Mouse (Mus musculus): ENCODE measurements around the gene Rinl. TPM values are rescaled to one million over a fixed set of nuclear protein-coding genes. Genes with fewer than 3 reads are reported as not detected.
A peak's percentile ranks its signal among the peaks of the same experiment; 100 is the strongest.

Rinl gene
- polyA plus RNA-seq, 1 experiment = not detected

DNA sequence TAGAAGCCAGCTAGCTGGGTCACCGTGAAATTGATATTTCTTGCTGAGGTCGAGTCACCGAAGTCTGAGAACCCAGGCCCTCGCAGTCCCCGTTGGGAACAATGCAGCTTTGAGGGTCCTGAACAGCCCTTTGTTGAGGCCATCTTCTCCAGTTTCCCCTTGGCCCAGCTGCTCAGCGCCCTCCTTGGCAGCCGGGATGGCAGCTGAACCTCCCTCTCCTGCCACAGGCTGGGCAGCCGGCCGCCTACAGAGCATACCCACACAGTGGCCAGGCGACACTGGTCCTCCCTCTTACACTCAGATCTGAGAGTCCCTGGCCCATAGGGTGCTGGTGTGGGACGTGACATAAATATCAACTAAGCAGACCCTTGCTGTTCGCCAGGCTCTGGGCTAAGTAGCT, 14.6 kb upstream of the Rinl start:
- TF ChIP-seq POLR2A (IDR thresholded peaks at IDR 0.05; ENCODE audit: insufficient read depth, low read depth, low read length) = no peak
- TF ChIP-seq CTCF (IDR thresholded peaks at IDR 0.05; ENCODE audit: insufficient read depth, low read depth, low read length) = no peak
- Histone ChIP-seq H3K4me3 (ENCODE audit: insufficient read depth, low read depth, low read length) (no peak overlapping the region), H3K27ac (ENCODE audit: insufficient read depth, low read depth, low read length) (no peak overlapping the region), H3K4me1 (ENCODE audit: control insufficient read depth, insufficient read depth, low read length) (peaks cover 6% of the 10 kb centered on the region; the same call in 1 of the 2 replicates)
- 49% methylated on average over 12 of the region's 12 CpGs for WGBS

DNA sequence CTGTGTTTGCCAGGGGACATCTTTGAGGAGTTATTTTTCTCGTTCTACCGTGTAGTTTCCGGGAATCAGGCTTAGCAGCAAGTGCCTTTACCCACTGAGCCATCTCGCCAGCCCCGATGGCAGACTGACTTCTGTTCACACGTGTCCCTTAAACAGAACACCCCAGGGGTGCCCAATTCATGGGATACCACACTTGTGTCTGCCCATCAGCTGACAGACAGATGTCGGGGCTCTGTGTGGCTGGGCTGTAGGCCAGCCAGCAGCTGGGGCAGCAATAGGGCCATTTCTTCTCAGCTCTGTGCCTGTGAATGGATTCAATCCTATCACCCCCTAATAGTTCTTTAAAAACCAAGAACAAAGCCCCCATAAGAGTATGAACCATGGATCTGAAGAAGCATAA, 13.6 kb upstream of the Rinl start:
- H3K4me3 ChIP-seq (ENCODE audit: insufficient read depth, low read depth, low read length) = no peak overlapping the region
- peaks cover 6% of the 10 kb centered on the region for H3K4me1 ChIP-seq (ENCODE audit: control insufficient read depth, insufficient read depth, low read length)
- 69% methylated on average over 7 of the region's 7 CpGs for WGBS
- H3K27ac ChIP-seq (ENCODE audit: insufficient read depth, low read depth, low read length) = no peak overlapping the region
- TF ChIP-seq POLR2A (IDR thresholded peaks at IDR 0.05; ENCODE audit: insufficient read depth, low read depth, low read length) (no peak), CTCF (IDR thresholded peaks at IDR 0.05; ENCODE audit: insufficient read depth, low read depth, low read length) (no peak)

- H3K27ac ChIP-seq (ENCODE audit: insufficient read depth, low read depth, low read length) = no peak overlapping the region
- no peak overlapping the region for H3K4me3 ChIP-seq (ENCODE audit: insufficient read depth, low read depth, low read length)
- WGBS = 89% methylated on average over 9 of the region's 9 CpGs
- peaks cover 23% of the 10 kb centered on the region for H3K4me1 ChIP-seq (ENCODE audit: control insufficient read depth, insufficient read depth, low read length)
- TF ChIP-seq CTCF (IDR thresholded peaks at IDR 0.05; ENCODE audit: insufficient read depth, low read depth, low read length) (no peak), POLR2A (IDR thresholded peaks at IDR 0.05; ENCODE audit: insufficient read depth, low read depth, low read length) (no peak)
Observed at GRCm38 (mm10) chr7:28778825-28779224, 9.9 kb upstream of the Rinl start.

DNA sequence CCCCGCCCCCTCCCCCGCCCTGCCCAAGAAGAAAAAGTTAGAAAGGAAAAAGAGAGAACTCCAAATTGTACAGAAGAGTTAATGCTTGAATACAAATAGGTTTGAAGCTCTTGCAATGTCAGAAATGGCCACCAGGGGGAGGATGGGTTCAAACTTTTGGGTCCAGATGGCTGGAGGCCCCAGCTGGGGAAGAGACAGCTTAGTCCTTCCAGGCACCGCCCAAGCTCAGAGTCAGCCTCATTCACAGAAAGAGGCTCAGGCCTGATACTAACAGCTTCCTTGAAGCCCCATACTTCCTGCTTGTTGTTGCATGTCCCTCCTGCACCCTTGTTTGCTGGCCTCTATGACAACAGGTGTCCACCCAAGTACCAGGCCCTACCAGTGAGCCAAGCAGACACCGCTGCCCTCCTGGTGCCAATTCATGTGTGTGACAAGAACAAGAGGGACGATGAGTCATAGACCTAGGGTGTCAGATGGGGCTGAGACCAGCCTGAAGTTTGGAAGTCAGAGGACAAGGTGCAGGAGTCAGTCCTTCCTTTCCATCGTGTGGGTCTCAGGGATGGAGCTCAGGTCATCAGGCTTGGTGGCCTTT, 8.6 kb upstream of the Rinl start:
- H3K4me1 ChIP-seq (ENCODE audit: control insufficient read depth, insufficient read depth, low read length) = peaks cover 27% of the 10 kb centered on the region
- H3K4me3 ChIP-seq (ENCODE audit: insufficient read depth, low read depth, low read length) = no peak overlapping the region
- whole genome bisulfite sequencing = 41% methylated on average over 6 of the region's 6 CpGs
- H3K27ac ChIP-seq (ENCODE audit: insufficient read depth, low read depth, low read length) = peak overlapping the region; percentile 17; the same call in 1 of the 2 replicates
- peak; percentile 50 for TF ChIP-seq CTCF (IDR thresholded peaks at IDR 0.05; ENCODE audit: insufficient read depth, low read depth, low read length)
- TF ChIP-seq POLR2A (IDR thresholded peaks at IDR 0.05; ENCODE audit: insufficient read depth, low read depth, low read length) = no peak

- Histone ChIP-seq H3K4me3 (ENCODE audit: insufficient read depth, low read depth, low read length) (no peak overlapping the region), H3K4me1 (ENCODE audit: control insufficient read depth, insufficient read depth, low read length) (peaks cover 23% of the 10 kb centered on the region), H3K27ac (ENCODE audit: insufficient read depth, low read depth, low read length) (peak overlapping the region; percentile 12; the same call in 1 of the 2 replicates)
- 40% methylated on average over 7 of the region's 7 CpGs for WGBS
- TF ChIP-seq POLR2A (IDR thresholded peaks at IDR 0.05; ENCODE audit: insufficient read depth, low read depth, low read length) = no peak
- TF ChIP-seq CTCF (IDR thresholded peaks at IDR 0.05; ENCODE audit: insufficient read depth, low read depth, low read length) = no peak
Observed at GRCm38 (mm10) chr7:28780857-28781256, 7.9 kb upstream of the Rinl start.

DNA sequence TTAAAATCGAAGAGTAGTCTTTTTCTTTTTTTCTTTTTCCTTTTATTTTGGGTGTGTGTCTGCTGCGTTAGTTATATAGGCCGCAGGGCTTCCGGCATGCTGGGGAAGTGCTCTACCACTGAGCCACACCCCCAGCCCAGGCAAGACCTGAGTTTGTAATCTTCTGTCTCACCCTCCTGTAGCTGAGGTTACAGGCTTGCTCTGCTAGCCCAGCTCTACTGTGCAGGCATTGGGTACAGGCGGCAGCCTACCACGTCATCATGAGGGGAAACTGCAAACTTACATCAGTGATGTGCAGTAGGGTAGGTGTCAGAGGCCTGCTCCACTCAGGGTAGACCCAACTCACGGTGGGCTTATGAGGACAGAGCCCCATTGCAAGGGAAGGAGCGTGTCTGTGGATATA, 7.5 kb upstream of the Rinl start:
- WGBS = 75% methylated on average over 8 of the region's 8 CpGs
- TF ChIP-seq POLR2A (IDR thresholded peaks at IDR 0.05; ENCODE audit: insufficient read depth, low read depth, low read length) (no peak), CTCF (IDR thresholded peaks at IDR 0.05; ENCODE audit: insufficient read depth, low read depth, low read length) (no peak)
- Histone ChIP-seq H3K27ac (ENCODE audit: insufficient read depth, low read depth, low read length) (peak overlapping the region; percentile 12; the same call in 1 of the 2 replicates), H3K4me3 (ENCODE audit: insufficient read depth, low read depth, low read length) (no peak overlapping the region), H3K4me1 (ENCODE audit: control insufficient read depth, insufficient read depth, low read length) (peaks cover 23% of the 10 kb centered on the region)

DNA sequence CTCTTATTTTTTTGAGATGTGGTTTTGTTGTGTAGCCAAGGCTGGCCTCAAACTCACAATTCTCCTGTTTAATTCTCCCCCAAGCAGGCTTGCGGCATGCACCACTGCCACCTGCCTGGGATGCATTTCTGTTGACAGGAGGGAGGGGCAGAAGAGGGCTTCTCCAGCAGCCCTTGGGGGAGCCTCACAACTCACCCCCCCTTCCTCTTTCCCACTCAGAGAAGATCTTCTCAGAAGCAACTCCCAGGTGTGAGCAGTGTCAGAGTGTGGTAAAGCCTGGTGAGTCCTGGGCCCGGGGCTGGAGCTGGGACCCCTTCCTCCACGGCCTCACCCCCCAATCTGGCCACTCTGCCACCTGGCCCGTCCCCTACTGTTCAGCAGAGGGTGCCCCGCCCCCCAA, 3.6 kb upstream of the Rinl start:
- no peak for TF ChIP-seq POLR2A (IDR thresholded peaks at IDR 0.05; ENCODE audit: insufficient read depth, low read depth, low read length)
- no peak for TF ChIP-seq CTCF (IDR thresholded peaks at IDR 0.05; ENCODE audit: insufficient read depth, low read depth, low read length)
- 65% methylated on average over 5 of the region's 5 CpGs for WGBS
- H3K4me1 ChIP-seq (ENCODE audit: control insufficient read depth, insufficient read depth, low read length) = peaks cover 24% of the 10 kb centered on the region

DNA sequence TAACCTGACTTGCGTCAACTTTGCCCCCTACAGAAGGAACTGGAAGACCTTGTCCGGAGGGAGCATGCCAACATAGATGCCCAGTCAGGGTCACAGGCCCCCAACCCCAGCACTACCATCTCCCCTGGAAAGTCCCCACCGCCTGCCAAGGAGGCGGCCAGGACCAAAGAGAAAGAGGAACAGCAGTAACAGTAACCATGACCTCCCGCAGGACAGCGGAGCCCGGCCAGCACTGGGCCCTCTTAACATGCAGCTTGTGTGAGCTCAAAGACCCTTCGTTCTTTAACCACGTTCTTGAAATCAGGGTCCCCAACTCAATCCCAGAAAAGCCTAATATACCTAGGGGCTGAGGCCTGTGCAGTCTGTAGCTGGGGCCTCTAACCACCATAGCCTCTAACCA, 885 bp upstream of the Rinl start:
- Histone ChIP-seq H3K27ac (ENCODE audit: insufficient read depth, low read depth, low read length) (no peak overlapping the region), H3K4me3 (ENCODE audit: insufficient read depth, low read depth, low read length) (no peak overlapping the region), H3K4me1 (ENCODE audit: control insufficient read depth, insufficient read depth, low read length) (peaks cover 12% of the 10 kb centered on the region)
- 89% methylated on average over 9 of the region's 9 CpGs for WGBS
- TF ChIP-seq POLR2A (IDR thresholded peaks at IDR 0.05; ENCODE audit: insufficient read depth, low read depth, low read length) = no peak
- TF ChIP-seq CTCF (IDR thresholded peaks at IDR 0.05; ENCODE audit: insufficient read depth, low read depth, low read length) = no peak

More for the DNA sequence above, 3.6 kb upstream of the Rinl start:
- Histone ChIP-seq H3K4me3 (ENCODE audit: insufficient read depth, low read depth, low read length) (no peak overlapping the region), H3K27ac (ENCODE audit: insufficient read depth, low read depth, low read length) (no peak overlapping the region)

GRCm38 (mm10) chr7:28789235-28789634, 466 bp downstream of the Rinl start:
- peaks cover 7% of the 10 kb centered on the region; the same call in 1 of the 2 replicates for H3K4me1 ChIP-seq (ENCODE audit: control insufficient read depth, insufficient read depth, low read length)
- 91% methylated on average over 3 of the region's 3 CpGs for WGBS
- no peak overlapping the region for H3K27ac ChIP-seq (ENCODE audit: insufficient read depth, low read depth, low read length)
- no peak overlapping the region for H3K4me3 ChIP-seq (ENCODE audit: insufficient read depth, low read depth, low read length)
- TF ChIP-seq POLR2A (IDR thresholded peaks at IDR 0.05; ENCODE audit: insufficient read depth, low read depth, low read length) = no peak
- no peak for TF ChIP-seq CTCF (IDR thresholded peaks at IDR 0.05; ENCODE audit: insufficient read depth, low read depth, low read length)
